Mouse (Mus musculus): ENCODE measurements around the gene Aplnr. TPM values are rescaled to one million over a fixed set of nuclear protein-coding genes. Genes with fewer than 3 reads are reported as not detected.

Gene Aplnr
- 0.12 TPM for polyA plus RNA-seq (2021)

GRCm38 (mm10) chr2:85136089-85136488 lies at the start of gene Aplnr:
Gene Aplnr (plus strand): TSS chr2:85136225.
- H3K27me3 ChIP-seq: no peaks in the 10 kb centered on the region
- in situ Hi-C loops (cut with MboI; ENCODE audit: low pct_unique_long_range_greater_than_20kb): no loop called here
- ATAC-seq (peak; percentile 36), DNase-seq (ENCODE audit: low read depth, low spot score) (no peak)
- TF ChIP-seq CTCF (IDR thresholded peaks at IDR 0.05): no peak
- ChIA-PET POLR2A (no interaction called here), CTCF (no interaction called here)

- CTCF ChIA-PET: interaction anchor here (0.7 to 3.2 kb wide), 3 partner anchors 9 to 12 kb away, joined by 3 to 11 read pairs (median 8); no protein-coding TSS in a partner anchor
- POLR2A ChIA-PET: no interaction called here
- ATAC-seq (peak; percentile 88), DNase-seq (ENCODE audit: low read depth, low spot score) (no peak)
- TF ChIP-seq CTCF (IDR thresholded peaks at IDR 0.05): no peak
- no peaks in the 10 kb centered on the region for H3K27me3 ChIP-seq
- in situ Hi-C loops (cut with MboI; ENCODE audit: low pct_unique_long_range_greater_than_20kb): no loop called here
These were observed 47.0 kb upstream of the Aplnr start for GRCm38 (mm10) chr2:85088716-85089646.

DNA sequence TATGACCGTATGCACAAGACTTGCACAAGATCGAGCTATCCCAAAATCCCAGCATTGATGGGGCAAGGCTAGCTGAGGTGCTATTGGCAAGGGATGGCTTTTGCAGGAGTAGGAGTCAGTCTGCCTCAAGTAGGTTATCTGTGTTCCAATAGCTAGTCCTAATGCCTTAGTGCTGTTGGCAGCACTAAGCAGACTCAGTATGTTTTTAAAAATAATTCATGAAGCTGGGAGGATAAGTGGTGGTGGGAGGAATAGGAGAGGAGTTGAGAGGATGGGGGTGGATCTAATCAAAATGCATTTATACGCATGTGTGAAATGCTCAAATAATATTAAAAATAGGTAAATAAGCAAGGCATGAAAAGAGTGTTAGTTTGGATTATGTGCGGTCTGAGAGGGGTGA lies 44.7 kb upstream of the Aplnr start:
- DNase-seq (ENCODE audit: low read depth, low spot score): no peak
- no peak for ATAC-seq
- in situ Hi-C loops (cut with MboI; ENCODE audit: low pct_unique_long_range_greater_than_20kb): no loop called here
- no peaks in the 10 kb centered on the region for H3K27me3 ChIP-seq
- ChIA-PET CTCF (no interaction called here), POLR2A (no interaction called here)
- TF ChIP-seq CTCF (IDR thresholded peaks at IDR 0.05): no peak

DNA sequence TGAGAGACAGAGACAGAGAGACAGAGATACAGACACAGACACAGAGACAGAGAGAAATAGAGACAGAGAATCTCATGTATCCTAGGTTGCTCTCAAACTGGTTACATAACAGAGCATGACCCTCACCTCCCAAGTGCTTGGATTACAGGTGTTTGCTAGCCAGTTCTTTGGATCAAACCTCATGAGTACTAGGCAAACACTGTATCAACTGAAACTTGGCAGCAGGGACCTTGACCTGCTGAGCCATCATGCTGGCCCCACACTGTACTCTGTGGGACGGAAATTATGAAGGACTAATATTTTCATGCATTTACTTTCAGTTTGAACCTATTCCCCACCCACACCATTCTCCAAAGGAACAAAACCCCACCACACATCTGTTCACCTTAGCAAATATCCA lies 42.6 kb upstream of the Aplnr start:
- ATAC-seq (no peak), DNase-seq (ENCODE audit: low read depth, low spot score) (no peak)
- POLR2A ChIA-PET: no interaction called here
- CTCF ChIA-PET: no interaction called here
- in situ Hi-C loops (cut with MboI; ENCODE audit: low pct_unique_long_range_greater_than_20kb): no loop called here
- no peak for TF ChIP-seq CTCF (IDR thresholded peaks at IDR 0.05)
- H3K27me3 ChIP-seq: no peaks in the 10 kb centered on the region

DNA sequence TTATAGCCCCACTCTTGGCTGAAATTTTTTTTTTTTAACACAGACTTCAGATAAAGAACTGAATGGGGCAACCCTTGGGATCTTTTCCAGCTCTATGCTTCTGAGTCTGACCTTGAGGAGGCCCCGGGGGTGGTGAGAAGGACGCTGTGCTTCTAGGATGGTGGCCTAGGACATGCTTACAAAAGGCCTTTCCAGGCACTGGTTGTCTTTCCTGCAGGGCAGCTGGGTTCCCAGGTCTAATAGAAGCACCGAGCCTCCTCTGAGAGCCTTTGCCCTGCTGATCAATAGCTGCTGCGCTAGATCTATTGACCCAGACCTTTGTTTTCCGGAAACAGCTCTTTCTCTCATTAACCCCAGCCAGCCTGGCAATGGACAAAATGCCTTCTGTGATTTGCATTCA lies 40.1 kb upstream of the Aplnr start:
- H3K27me3 ChIP-seq: no peaks in the 10 kb centered on the region
- POLR2A ChIA-PET: interaction anchor here (0.6 to 2.3 kb wide), 3 partner anchors 9 to 61 kb away, joined by 3 to 5 read pairs (median 3); no protein-coding TSS in a partner anchor
- in situ Hi-C loops (cut with MboI; ENCODE audit: low pct_unique_long_range_greater_than_20kb): no loop called here
- DNase-seq (ENCODE audit: low read depth, low spot score) (no peak), ATAC-seq (no peak)
- TF ChIP-seq CTCF (IDR thresholded peaks at IDR 0.05): no peak
- CTCF ChIA-PET: interaction anchor here (0.8 to 1.2 kb wide), 2 partner anchors 9 to 26 kb away, joined by 3 to 4 read pairs; no protein-coding TSS in a partner anchor

- ChIA-PET CTCF (interaction anchor here (1.0 to 2.3 kb wide), 4 partner anchors 9 to 25 kb away, joined by 3 to 11 read pairs (median 4); no protein-coding TSS in a partner anchor), POLR2A (interaction anchor here (0.7 kb wide), 1 partner anchor 37 kb away, joined by 3 read pairs; no protein-coding TSS in a partner anchor)
- peak; percentile 57 for TF ChIP-seq CTCF (IDR thresholded peaks at IDR 0.05)
- peak; percentile 63 for DNase-seq (ENCODE audit: low read depth, low spot score)
- H3K27me3 ChIP-seq: no peaks in the 10 kb centered on the region
- ATAC-seq: peak; percentile 97
- in situ Hi-C loops (cut with MboI; ENCODE audit: low pct_unique_long_range_greater_than_20kb): no loop called here
These were observed 38.0 kb upstream of the Aplnr start for GRCm38 (mm10) chr2:85098014-85098413.

GRCm38 (mm10) chr2:85098824-85099511 lies 37.1 kb upstream of the Aplnr start:
- ChIA-PET POLR2A (no interaction called here), CTCF (interaction anchor here (1.0 to 2.3 kb wide), 3 partner anchors 10 to 24 kb away, joined by 3 to 11 read pairs (median 5); no protein-coding TSS in a partner anchor)
- no peak for TF ChIP-seq CTCF (IDR thresholded peaks at IDR 0.05)
- in situ Hi-C loops (cut with MboI; ENCODE audit: low pct_unique_long_range_greater_than_20kb): no loop called here
- no peaks in the 10 kb centered on the region for H3K27me3 ChIP-seq
- DNase-seq (ENCODE audit: low read depth, low spot score) (no peak), ATAC-seq (no peak)

DNA sequence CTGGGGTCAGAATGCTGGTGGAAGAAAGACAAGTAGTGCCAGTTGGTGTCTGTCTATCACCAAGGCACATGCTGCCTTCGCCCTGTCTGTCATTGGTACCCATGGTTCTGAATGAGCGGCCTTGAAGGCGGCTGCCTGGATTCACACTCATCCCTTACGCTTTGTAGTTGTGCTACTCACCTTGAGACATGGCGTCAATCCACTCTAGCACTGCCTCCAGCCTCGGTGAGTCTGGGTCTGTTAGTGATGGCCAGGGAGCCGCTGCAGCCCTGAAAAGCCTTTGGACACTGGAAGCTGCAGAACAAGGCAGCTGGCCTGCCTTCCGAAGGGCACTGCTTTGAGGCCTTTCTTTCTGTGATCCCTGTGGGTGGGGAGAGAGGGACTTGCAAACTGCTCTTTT lies 32.8 kb upstream of the Aplnr start:
- ChIA-PET POLR2A (no interaction called here), CTCF (no interaction called here)
- no peak for TF ChIP-seq CTCF (IDR thresholded peaks at IDR 0.05)
- no peak for ATAC-seq
- DNase-seq (ENCODE audit: low read depth, low spot score): no peak
- H3K27me3 ChIP-seq: no peaks in the 10 kb centered on the region
- in situ Hi-C loops (cut with MboI; ENCODE audit: low pct_unique_long_range_greater_than_20kb): no loop called here

DNA sequence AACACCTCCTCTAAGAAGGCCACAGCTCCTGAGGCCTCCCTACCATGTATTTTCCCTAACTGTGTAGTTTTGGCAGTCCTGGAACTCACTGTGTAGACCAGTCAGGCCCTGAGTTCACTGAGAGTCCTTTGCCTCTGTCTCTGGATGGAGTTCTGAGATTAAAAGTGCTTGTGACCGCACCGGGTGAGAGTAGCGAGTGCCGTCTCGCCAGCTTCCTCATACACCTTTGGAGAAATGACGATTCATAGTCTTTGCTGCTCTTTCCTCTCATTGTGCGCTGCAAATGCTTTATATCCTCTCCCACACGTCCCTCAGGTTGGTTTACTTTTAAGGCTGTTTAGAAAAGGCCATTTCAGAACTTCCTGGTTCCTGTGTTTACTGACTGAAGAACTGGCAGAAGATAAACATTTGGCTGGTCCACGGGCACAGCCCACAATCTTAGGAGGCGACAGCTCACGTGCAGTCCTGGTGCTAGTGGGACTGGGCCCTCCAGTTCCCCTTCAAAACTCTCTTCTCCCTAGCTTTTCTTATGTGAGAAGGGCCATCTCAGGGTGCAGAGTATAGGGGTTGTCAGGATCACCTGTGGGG lies 30.5 kb upstream of the Aplnr start:
- in situ Hi-C loops (cut with MboI; ENCODE audit: low pct_unique_long_range_greater_than_20kb): no loop called here
- no peak for DNase-seq (ENCODE audit: low read depth, low spot score)

DNA sequence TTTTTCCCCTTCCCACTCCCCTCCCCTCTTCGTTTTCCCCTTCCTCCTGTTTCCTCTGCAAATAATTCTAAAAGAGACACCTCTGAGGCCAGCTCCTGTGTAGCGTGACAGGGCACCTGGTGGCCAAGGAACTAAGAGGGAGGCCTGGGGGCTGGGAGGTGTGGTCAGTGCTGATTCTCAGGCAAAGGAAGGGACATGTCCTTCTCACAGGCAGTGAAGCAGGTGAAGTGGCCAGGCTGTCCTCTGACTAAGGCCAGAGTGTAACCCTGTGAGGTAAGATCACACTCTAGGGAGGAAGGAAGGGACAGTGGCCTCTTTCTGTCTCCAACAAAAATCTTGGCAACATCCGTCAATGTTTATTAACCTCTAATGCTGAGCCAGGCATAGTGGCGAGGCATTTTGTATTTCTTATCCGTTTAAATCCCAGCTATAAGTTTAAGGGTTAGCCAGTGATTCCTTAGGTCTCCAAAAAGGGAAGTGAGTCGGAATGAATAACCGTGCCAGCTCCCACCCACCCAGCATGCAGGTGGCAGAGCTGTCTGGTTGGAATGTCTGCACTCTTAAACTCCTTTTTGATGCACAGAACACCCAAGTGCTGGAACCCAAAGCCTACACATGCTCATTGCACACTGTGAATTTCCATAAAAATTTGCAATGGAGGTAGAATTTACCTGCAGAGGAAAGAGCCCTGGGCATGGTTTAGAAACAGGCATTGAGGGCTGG lies 29.8 kb upstream of the Aplnr start:
- ChIA-PET POLR2A (no interaction called here), CTCF (interaction anchor here (1.0 to 1.7 kb wide), 2 partner anchors 16 to 46 kb away, joined by 3 to 7 read pairs; no protein-coding TSS in a partner anchor)
- ATAC-seq (peak; percentile 17), DNase-seq (ENCODE audit: low read depth, low spot score) (no peak)
- in situ Hi-C loops (cut with MboI; ENCODE audit: low pct_unique_long_range_greater_than_20kb): no loop called here
- no peak for TF ChIP-seq CTCF (IDR thresholded peaks at IDR 0.05)
- no peaks in the 10 kb centered on the region for H3K27me3 ChIP-seq

More for the DNA sequence above, 30.5 kb upstream of the Aplnr start:
- H3K27me3 ChIP-seq: no peaks in the 10 kb centered on the region
- TF ChIP-seq CTCF (IDR thresholded peaks at IDR 0.05): no peak
- ChIA-PET CTCF (interaction anchor here (1.0 to 1.7 kb wide), 2 partner anchors 17 to 46 kb away, joined by 3 to 7 read pairs; no protein-coding TSS in a partner anchor), POLR2A (no interaction called here)
- ATAC-seq: no peak

Data from Patski (cell line).